Mouse (Mus musculus): ENCODE measurements around the gene Tubb5.
A peak's percentile ranks its signal among the peaks of the same experiment; 100 is the strongest.

Gene Tubb5

DNA sequence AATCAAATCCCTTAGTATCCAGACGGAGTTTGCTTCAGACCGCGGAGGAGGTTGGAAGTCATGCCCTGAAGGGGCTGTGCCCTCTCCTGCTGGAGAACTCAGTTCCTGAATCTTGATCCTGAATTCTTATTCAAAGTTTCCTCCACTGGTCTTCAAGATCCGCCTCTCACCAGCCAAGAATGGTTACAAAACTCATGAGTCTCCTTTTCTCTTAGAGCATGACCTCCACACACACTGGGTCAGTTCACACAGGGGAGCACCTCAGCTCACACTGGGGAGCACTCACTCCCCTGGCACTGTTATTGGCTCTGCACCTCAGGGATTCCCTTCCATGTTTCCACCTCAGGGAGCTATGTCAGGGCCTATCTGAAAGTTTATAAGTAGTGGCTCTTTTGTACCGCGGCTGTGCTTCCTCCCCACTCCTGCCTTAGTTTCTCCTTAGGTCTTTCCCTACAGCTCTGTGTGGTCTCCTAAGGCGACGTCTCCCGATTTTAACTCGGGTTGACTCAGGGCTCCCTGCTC is 26.8 kb upstream of the Tubb5 start:
- no peak for TF ChIP-seq POU5F1 (IDR thresholded peaks at IDR 0.05; ENCODE audit: borderline replicate concordance, low read length)
- H3K36me3 ChIP-seq (ENCODE audit: insufficient read depth, low read length), result peaks cover 31% of the 10 kb centered on the region
- H3K4me1 ChIP-seq (replicated peaks; ENCODE audit: low read depth, low read length), result peaks cover 80% of the 10 kb centered on the region
- no peaks in the 10 kb centered on the region for H3K9me3 ChIP-seq (ENCODE audit: low read length)
- peaks cover 11% of the 10 kb centered on the region for H3K27me3 ChIP-seq (ENCODE audit: insufficient read depth, low read length)
- H3K4me3 ChIP-seq (replicated peaks; ENCODE audit: low read length), result peak overlapping the region; percentile 88

- no peaks in the 10 kb centered on the region for H3K9me3 ChIP-seq (ENCODE audit: low read length)
- peak within 1 kb of the TSS; percentile 94 for H3K4me3 ChIP-seq (replicated peaks; ENCODE audit: low read length)
- H3K27me3 ChIP-seq (ENCODE audit: insufficient read depth, low read length), result no peaks in the 10 kb centered on the region
- H3K4me1 ChIP-seq (replicated peaks; ENCODE audit: low read depth, low read length), result peaks cover 80% of the 10 kb centered on the region
- peaks cover 52% of the 10 kb centered on the region for H3K36me3 ChIP-seq (ENCODE audit: insufficient read depth, low read length)
- TF ChIP-seq CTCF (conservative IDR thresholded peaks at IDR 0.05; ENCODE audit: low read length) (no peak), NANOG (IDR thresholded peaks at IDR 0.05; ENCODE audit: borderline replicate concordance, low read length) (no peak), POU5F1 (IDR thresholded peaks at IDR 0.05; ENCODE audit: borderline replicate concordance, low read length) (no peak)
These were observed 23.2 kb upstream of the Tubb5 start, which contains the start of gene Nrm for GRCm38 (mm10) chr17:35861198-35861857. Nrm (plus strand) TSS chr17:35861318.

- H3K9me3 ChIP-seq (ENCODE audit: low read length), result no peaks in the 10 kb centered on the region
- H3K36me3 ChIP-seq (ENCODE audit: insufficient read depth, low read length), result peaks cover 57% of the 10 kb centered on the region
- H3K27me3 ChIP-seq (ENCODE audit: insufficient read depth, low read length), result no peaks in the 10 kb centered on the region
- peaks cover 84% of the 10 kb centered on the region for H3K4me1 ChIP-seq (replicated peaks; ENCODE audit: low read depth, low read length)
- TF ChIP-seq CTCF (conservative IDR thresholded peaks at IDR 0.05; ENCODE audit: low read length) (no peak), NANOG (IDR thresholded peaks at IDR 0.05; ENCODE audit: borderline replicate concordance, low read length) (no peak), POU5F1 (IDR thresholded peaks at IDR 0.05; ENCODE audit: borderline replicate concordance, low read length) (no peak)
- peak overlapping the region; percentile 94 for H3K4me3 ChIP-seq (replicated peaks; ENCODE audit: low read length)
These were observed 22.7 kb upstream of the Tubb5 start for GRCm38 (mm10) chr17:35860831-35861197.

DNA sequence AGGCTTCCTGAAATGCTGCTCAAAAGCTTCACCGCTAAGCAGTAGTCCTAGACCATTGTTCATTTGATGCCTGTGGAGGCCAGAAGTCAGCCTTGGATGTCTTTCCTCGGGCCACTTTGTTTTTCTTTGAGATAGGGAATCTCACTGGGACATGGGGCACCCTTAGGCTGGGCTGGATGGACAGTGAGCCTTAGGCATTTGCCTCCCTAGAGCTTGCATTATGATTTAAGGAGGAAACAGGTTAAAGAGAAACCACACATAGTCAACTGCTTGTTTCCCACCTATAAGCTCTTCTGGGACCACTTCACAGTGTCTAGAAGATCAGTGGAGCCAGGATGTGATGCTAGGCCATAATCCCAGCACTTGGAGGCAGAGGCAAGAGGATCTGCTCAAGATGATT is 21.7 kb upstream of the Tubb5 start:
- TF ChIP-seq NANOG (IDR thresholded peaks at IDR 0.05; ENCODE audit: borderline replicate concordance, low read length) (no peak), POU5F1 (IDR thresholded peaks at IDR 0.05; ENCODE audit: borderline replicate concordance, low read length) (no peak), CTCF (conservative IDR thresholded peaks at IDR 0.05; ENCODE audit: low read length) (no peak)
- peaks cover 67% of the 10 kb centered on the region for H3K36me3 ChIP-seq (ENCODE audit: insufficient read depth, low read length)
- H3K4me3 ChIP-seq (replicated peaks; ENCODE audit: low read length), result no peak overlapping the region

GRCm38 (mm10) chr17:35859371-35859770 is 21.3 kb upstream of the Tubb5 start:
- H3K4me3 ChIP-seq (replicated peaks; ENCODE audit: low read length), result no peak overlapping the region
- H3K4me1 ChIP-seq (replicated peaks; ENCODE audit: low read depth, low read length), result peaks cover 81% of the 10 kb centered on the region
- H3K36me3 ChIP-seq (ENCODE audit: insufficient read depth, low read length), result peaks cover 71% of the 10 kb centered on the region
- TF ChIP-seq POU5F1 (IDR thresholded peaks at IDR 0.05; ENCODE audit: borderline replicate concordance, low read length) (no peak), CTCF (conservative IDR thresholded peaks at IDR 0.05; ENCODE audit: low read length) (no peak), NANOG (IDR thresholded peaks at IDR 0.05; ENCODE audit: borderline replicate concordance, low read length) (no peak)
- no peaks in the 10 kb centered on the region for H3K27me3 ChIP-seq (ENCODE audit: insufficient read depth, low read length)
- no peaks in the 10 kb centered on the region for H3K9me3 ChIP-seq (ENCODE audit: low read length)

More for the DNA sequence above, 21.7 kb upstream of the Tubb5 start:
- Histone ChIP-seq H3K9me3 (ENCODE audit: low read length) (no peaks in the 10 kb centered on the region), H3K4me1 (replicated peaks; ENCODE audit: low read depth, low read length) (peaks cover 81% of the 10 kb centered on the region), H3K27me3 (ENCODE audit: insufficient read depth, low read length) (no peaks in the 10 kb centered on the region)

DNA sequence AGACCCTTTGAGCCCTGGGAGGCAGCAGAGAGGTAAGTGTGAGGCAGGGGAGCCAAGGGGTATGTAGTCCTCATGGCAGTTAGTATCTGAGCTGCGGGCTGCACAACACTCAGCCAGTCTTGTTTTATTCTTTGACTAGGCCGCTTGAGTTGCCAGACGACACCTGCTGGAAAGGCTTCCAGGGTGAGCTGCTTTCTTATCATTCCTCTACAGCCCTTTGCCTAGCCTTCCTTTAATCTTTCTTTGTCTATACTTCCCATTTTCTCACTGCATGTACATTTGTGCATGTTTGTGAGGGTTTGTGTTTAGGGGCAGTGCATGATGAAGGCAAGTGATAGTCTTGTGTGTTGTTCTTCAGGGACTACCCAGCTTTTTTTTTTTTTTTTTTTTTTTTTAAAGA is 12.9 kb upstream of the Tubb5 start:
- TF ChIP-seq POU5F1 (IDR thresholded peaks at IDR 0.05; ENCODE audit: borderline replicate concordance, low read length), result no peak
- TF ChIP-seq NANOG (IDR thresholded peaks at IDR 0.05; ENCODE audit: borderline replicate concordance, low read length), result no peak
- TF ChIP-seq CTCF (conservative IDR thresholded peaks at IDR 0.05; ENCODE audit: low read length), result no peak
- H3K36me3 ChIP-seq (ENCODE audit: insufficient read depth, low read length), result peaks cover 100% of the 10 kb centered on the region
- H3K9me3 ChIP-seq (ENCODE audit: low read length), result no peaks in the 10 kb centered on the region
- H3K27me3 ChIP-seq (ENCODE audit: insufficient read depth, low read length), result no peaks in the 10 kb centered on the region
- peaks cover 47% of the 10 kb centered on the region for H3K4me1 ChIP-seq (replicated peaks; ENCODE audit: low read depth, low read length)
- H3K4me3 ChIP-seq (replicated peaks; ENCODE audit: low read length), result no peak overlapping the region

- Histone ChIP-seq H3K36me3 (ENCODE audit: insufficient read depth, low read length) (peaks cover 98% of the 10 kb centered on the region), H3K27me3 (ENCODE audit: insufficient read depth, low read length) (no peaks in the 10 kb centered on the region), H3K9me3 (ENCODE audit: low read length) (no peaks in the 10 kb centered on the region), H3K4me1 (replicated peaks; ENCODE audit: low read depth, low read length) (peaks cover 32% of the 10 kb centered on the region), H3K4me3 (replicated peaks; ENCODE audit: low read length) (no peak overlapping the region)
- TF ChIP-seq NANOG (IDR thresholded peaks at IDR 0.05; ENCODE audit: borderline replicate concordance, low read length) (no peak), CTCF (conservative IDR thresholded peaks at IDR 0.05; ENCODE audit: low read length) (peak; percentile 12; the same call in 1 of the 2 replicates)
These were observed 10.0 kb upstream of the Tubb5 start for GRCm38 (mm10) chr17:35848112-35848511.

DNA sequence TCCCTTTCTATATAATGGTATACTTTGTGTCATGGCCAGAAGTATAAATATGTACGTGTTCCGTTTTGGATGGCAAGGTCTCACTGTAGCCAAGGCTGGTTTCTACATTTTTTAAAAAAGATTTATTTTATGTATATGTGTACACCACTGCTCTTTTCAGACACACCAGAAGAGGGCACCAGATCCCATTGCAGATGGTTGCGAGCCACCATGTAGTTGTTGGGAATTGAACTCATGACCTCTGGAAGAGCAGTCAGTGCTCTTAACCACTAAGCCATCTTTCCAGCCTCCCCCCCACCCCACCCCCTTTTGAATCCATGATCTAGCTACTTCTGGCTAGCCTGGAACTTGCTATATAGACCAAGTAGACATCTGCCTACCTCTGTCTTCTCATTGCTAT is 5.4 kb upstream of the Tubb5 start:
- TF ChIP-seq CTCF (conservative IDR thresholded peaks at IDR 0.05; ENCODE audit: low read length) (peak; percentile 9; the same call in 1 of the 2 replicates), POU5F1 (IDR thresholded peaks at IDR 0.05; ENCODE audit: borderline replicate concordance, low read length) (no peak)
- Histone ChIP-seq H3K9me3 (ENCODE audit: low read length) (no peaks in the 10 kb centered on the region), H3K27me3 (ENCODE audit: insufficient read depth, low read length) (no peaks in the 10 kb centered on the region), H3K4me1 (replicated peaks; ENCODE audit: low read depth, low read length) (peaks cover 50% of the 10 kb centered on the region), H3K36me3 (ENCODE audit: insufficient read depth, low read length) (peaks cover 57% of the 10 kb centered on the region), H3K4me3 (replicated peaks; ENCODE audit: low read length) (no peak overlapping the region)

- TF ChIP-seq NANOG (IDR thresholded peaks at IDR 0.05; ENCODE audit: borderline replicate concordance, low read length) (no peak), CTCF (conservative IDR thresholded peaks at IDR 0.05; ENCODE audit: low read length) (no peak), POU5F1 (IDR thresholded peaks at IDR 0.05; ENCODE audit: borderline replicate concordance, low read length) (no peak)
- H3K4me1 ChIP-seq (replicated peaks; ENCODE audit: low read depth, low read length), result peaks cover 36% of the 10 kb centered on the region
- peaks cover 42% of the 10 kb centered on the region for H3K36me3 ChIP-seq (ENCODE audit: insufficient read depth, low read length)
- no peaks in the 10 kb centered on the region for H3K27me3 ChIP-seq (ENCODE audit: insufficient read depth, low read length)
- H3K4me3 ChIP-seq (replicated peaks; ENCODE audit: low read length), result peak overlapping the region; percentile 96
- no peaks in the 10 kb centered on the region for H3K9me3 ChIP-seq (ENCODE audit: low read length)
These were observed 3.9 kb upstream of the Tubb5 start for GRCm38 (mm10) chr17:35842006-35842405.
